Mouse (Mus musculus) CH12.LX (cell line): Measurements from ENCODE around the gene Zfand4. TPM values are rescaled to one million over a fixed set of nuclear protein-coding genes. Genes with fewer than 3 reads are reported as not detected.

Source experiments
- DNase-seq: peaks from one replicate; pipeline ENCODE4 v3.0.0-alpha.2; 2013; ENCODE audit errors: extremely low read depth
- H3K27ac ChIP-seq: 2 replicates; pipeline ENCODE4 v1.5.1; 2012; ENCODE audit warnings: low read depth, mild to moderate bottlenecking, control low read depth, moderate library complexity; ENCODE audit not compliant: insufficient read depth
- H3K27me3 ChIP-seq: replicated peaks from 2 replicates; pipeline ENCODE3; 2012; ENCODE audit warnings: inconsistent platforms
- H3K36me3 ChIP-seq, 2 experiments: replicated peaks in 1 of 2; 2 replicates each; pipeline versions ENCODE3 to v1.6.1; 2012; ENCODE audit warnings: inconsistent platforms in 1 of 2, low read length in 1 of 2, mild to moderate bottlenecking in 1 of 2, mixed read lengths in 1 of 2, moderate library complexity in 1 of 2; ENCODE audit not compliant: control insufficient read depth in 1 of 2, insufficient read depth in 1 of 2
- H3K4me1 ChIP-seq, 2 experiments: 2 replicates each; pipeline ENCODE4 v1.6.1; 2012; ENCODE audit warnings: inconsistent platforms in 1 of 2, moderate library complexity in 1 of 2; ENCODE audit not compliant: insufficient read depth in 2 of 2, control insufficient read depth in 1 of 2
- H3K4me2 ChIP-seq: 2 replicates; pipeline ENCODE4 v1.6.1; 2012; ENCODE audit warnings: low read depth, mild to moderate bottlenecking, control low read depth; ENCODE audit not compliant: poor library complexity, insufficient read depth, severe bottlenecking
- H3K4me3 ChIP-seq, 3 experiments: fragments of 150-350 bp in 1 of 3; sonication (generic) in 1 of 3; replicated peaks in 1 of 3; 2 replicates each; pipeline versions ENCODE3 to v1.5.1; 2011 to 2012; ENCODE audit warnings: low read depth in 2 of 3, low read length in 2 of 3, mild to moderate bottlenecking in 2 of 3, moderate library complexity in 2 of 3, control low read depth in 1 of 3, improper control_type of control experiment in 1 of 3, inconsistent platforms in 1 of 3, mixed read lengths in 1 of 3; ENCODE audit not compliant: poor library complexity in 1 of 3
- H3K79me2 ChIP-seq: replicated peaks from 2 replicates; pipeline ENCODE4 v1.6.1; 2012; ENCODE audit warnings: mild to moderate bottlenecking, moderate library complexity; ENCODE audit not compliant: control insufficient read depth, poor library complexity, insufficient read depth, severe bottlenecking; ENCODE audit errors: extremely low read depth
- H3K9ac ChIP-seq: 2 replicates; pipeline ENCODE4 v1.6.1; 2012; ENCODE audit warnings: low read depth, mild to moderate bottlenecking, control low read depth, moderate library complexity; ENCODE audit not compliant: insufficient read depth
- H3K9me3 ChIP-seq: replicated peaks from 2 replicates; pipeline ENCODE3; 2012; ENCODE audit warnings: low read length, inconsistent platforms, mixed read lengths
- CHD1 ChIP-seq: IDR thresholded peaks from 2 replicates; pipeline ENCODE4 v1.6.1; 2012; ENCODE audit warnings: low read depth, low read length, improper control_type of control experiment, inconsistent platforms
- CHD2 ChIP-seq: IDR thresholded peaks from 2 replicates; pipeline ENCODE4 v1.6.1; 2011; ENCODE audit warnings: low read length, improper control_type of control experiment
- CTCF ChIP-seq, 2 experiments: IDR thresholded peaks in 1 of 2; conservative IDR thresholded peaks in 1 of 2; 2 replicates each; pipeline ENCODE4 v1.5.1; 2011 to 2012; ENCODE audit warnings: low read depth in 2 of 2, low read length in 2 of 2, improper control_type of control experiment in 1 of 2, inconsistent platforms in 1 of 2, mild to moderate bottlenecking in 1 of 2, moderate library complexity in 1 of 2
- ELF1 ChIP-seq: IDR thresholded peaks from 2 replicates; pipeline ENCODE4 v1.6.1; 2014; ENCODE audit warnings: low read depth, mild to moderate bottlenecking, inconsistent platforms, low read length, improper control_type of control experiment
- ETS1 ChIP-seq: conservative IDR thresholded peaks from 2 replicates; pipeline ENCODE4 v1.6.1; 2012; ENCODE audit warnings: low read depth, mild to moderate bottlenecking, inconsistent platforms, low read length, improper control_type of control experiment, moderate library complexity
- GABPA ChIP-seq: IDR thresholded peaks from 2 replicates; pipeline ENCODE4 v1.6.1; 2012; ENCODE audit warnings: low read depth, low read length, improper control_type of control experiment, inconsistent platforms; ENCODE audit not compliant: insufficient replicate concordance
- HCFC1 ChIP-seq: IDR thresholded peaks from 2 replicates; pipeline ENCODE4 v1.6.1; 2012; ENCODE audit warnings: low read depth, mild to moderate bottlenecking, inconsistent platforms, low read length, improper control_type of control experiment
- IRF4 ChIP-seq: IDR thresholded peaks from 2 replicates; pipeline ENCODE4 v1.6.1; 2014; ENCODE audit warnings: low read depth, mild to moderate bottlenecking, inconsistent platforms, low read length, improper control_type of control experiment
- JUN ChIP-seq: IDR thresholded peaks from 2 replicates; pipeline ENCODE4 v1.6.1; 2011; ENCODE audit warnings: low read depth, mild to moderate bottlenecking, low read length, improper control_type of control experiment, moderate library complexity; ENCODE audit not compliant: insufficient read depth
- JUND ChIP-seq: conservative IDR thresholded peaks from 2 replicates; pipeline ENCODE4 v1.6.1; 2011; ENCODE audit warnings: low read depth, low read length, improper control_type of control experiment
- MAX ChIP-seq: IDR thresholded peaks from 2 replicates; pipeline ENCODE4 v1.6.1; 2011; ENCODE audit warnings: low read length, improper control_type of control experiment
- MAZ ChIP-seq: IDR thresholded peaks from 2 replicates; pipeline ENCODE4 v1.6.1; 2012; ENCODE audit warnings: low read depth, mild to moderate bottlenecking, inconsistent platforms, low read length, improper control_type of control experiment, moderate library complexity
- MXI1 ChIP-seq: IDR thresholded peaks from 2 replicates; pipeline ENCODE4 v1.6.1; 2011; ENCODE audit warnings: mild to moderate bottlenecking, low read depth, low read length, improper control_type of control experiment
- RCOR1 ChIP-seq: conservative IDR thresholded peaks from 2 replicates; pipeline ENCODE4 v1.6.1; 2012; ENCODE audit warnings: low read depth, mild to moderate bottlenecking, inconsistent platforms, low read length, improper control_type of control experiment
- SMC3 ChIP-seq: IDR thresholded peaks from 2 replicates; pipeline ENCODE4 v1.6.1; 2011; ENCODE audit warnings: low read depth, low read length, improper control_type of control experiment
- TBP ChIP-seq: conservative IDR thresholded peaks from 2 replicates; pipeline ENCODE4 v1.6.1; 2011; ENCODE audit warnings: low read depth, low read length, improper control_type of control experiment
- UBTF ChIP-seq: IDR thresholded peaks from 2 replicates; pipeline ENCODE4 v1.6.1; 2012; ENCODE audit warnings: low read depth, mild to moderate bottlenecking, inconsistent platforms, low read length, improper control_type of control experiment, moderate library complexity
- USF1 ChIP-seq: IDR thresholded peaks from 2 replicates; pipeline ENCODE4 v1.6.1; 2014; ENCODE audit warnings: low read depth, mild to moderate bottlenecking, inconsistent platforms, low read length, improper control_type of control experiment
- USF2 ChIP-seq: conservative IDR thresholded peaks from 2 replicates; pipeline ENCODE4 v1.6.1; 2011; ENCODE audit warnings: low read depth, low read length, improper control_type of control experiment
- ZMIZ1 ChIP-seq: IDR thresholded peaks from 2 replicates; pipeline ENCODE4 v1.6.1; 2012; ENCODE audit warnings: low read depth, mild to moderate bottlenecking, inconsistent platforms, low read length, improper control_type of control experiment
- ZNF384 ChIP-seq: IDR thresholded peaks from 2 replicates; pipeline ENCODE4 v1.6.1; 2012; ENCODE audit warnings: low read depth, low read length, improper control_type of control experiment, inconsistent platforms
- dilution Hi-C: fragments of 300-500 bp; cut with MboI; formaldehyde crosslinking; loops from 2 replicates; pipeline ENCODE4 v1.14.3; 2020; ENCODE audit warnings: low sequenced_read_pairs; ENCODE audit not compliant: extremely low pct_unique_long_range_greater_than_20kb, extremely low pct_ligation_motif_present
- in situ Hi-C: fragments of 300-500 bp; cut with MboI; formaldehyde crosslinking; loops from 3 replicates; pipeline ENCODE4 v1.14.3; 2019; ENCODE audit warnings: low sequenced_read_pairs, low pct_ligation_motif_present, low pct_unique_long_range_greater_than_20kb, mixed read lengths
- polyA plus RNA-seq: library from polyadenylated mRNA; unstranded; fragments of >175 nt; gene quantifications from 2 replicates; pipeline ENCODE4 v1.2.1, GENCODE M21; 2012; ENCODE audit warnings: low read depth; ENCODE audit not compliant: insufficient read length
- total RNA-seq, 2 experiments: library from RNA; depleted of rRNA; stranded (reverse); fragments of 300-350 nt in 1 of 2; fragments of >200 nt in 1 of 2; gene quantifications; 2 replicates each; pipeline ENCODE4 v1.2.3; 2012 to 2014

Zfand4 gene
- total and polyA plus RNA-seq, 3 experiments: 2.2 to 3.8 (median 3.1) TPM

DNA sequence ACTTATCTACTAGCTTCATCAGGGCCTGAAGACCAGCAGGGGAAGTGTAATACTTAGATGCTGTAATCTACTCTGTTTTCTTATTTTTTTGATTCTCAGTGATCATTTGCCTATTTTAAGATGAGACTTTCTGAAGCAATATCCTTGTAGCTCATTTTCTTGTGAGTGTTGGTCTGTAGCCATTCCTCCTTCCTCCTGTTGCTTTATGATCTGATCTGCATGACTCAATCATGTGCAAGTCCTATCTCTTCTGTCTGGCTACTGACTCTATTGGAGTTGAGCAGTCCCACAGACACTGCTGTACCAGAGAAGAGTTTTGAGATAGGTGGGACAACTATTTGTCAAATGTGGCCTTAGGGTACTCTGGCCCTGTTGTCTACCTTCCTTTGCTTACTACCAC, 110.6 kb downstream of the Zfand4 start:
- Histone ChIP-seq H3K4me2 (no peak overlapping the region), H3K4me1 (peaks cover 3 to 5% of the 10 kb centered on the region in 2 experiments; a peak in 2 of 4 replicates), H3K27me3 (no peaks in the 10 kb centered on the region), H3K27ac (no peak overlapping the region), H3K36me3 (peaks cover 0 to 6% of the 10 kb centered on the region in 2 experiments), H3K9ac (no peak overlapping the region), H3K9me3 (no peaks in the 10 kb centered on the region), H3K79me2 (no peaks in the 10 kb centered on the region), H3K4me3 (no peak overlapping the region)
- no peak for TF ChIP-seq CTCF (conservative IDR thresholded peaks at IDR 0.05 in 1 of 2, IDR thresholded peaks at IDR 0.05 in 1 of 2; ENCODE audit: low read depth in 2 of 2, low read length in 2 of 2)
- no peak for TF ChIP-seq ZNF384
- TF ChIP-seq JUND: no peak
- no peak for TF ChIP-seq UBTF
- in situ Hi-C loops (no loop called here), dilution Hi-C loops (no loop called here)
- no peak for DNase-seq

DNA sequence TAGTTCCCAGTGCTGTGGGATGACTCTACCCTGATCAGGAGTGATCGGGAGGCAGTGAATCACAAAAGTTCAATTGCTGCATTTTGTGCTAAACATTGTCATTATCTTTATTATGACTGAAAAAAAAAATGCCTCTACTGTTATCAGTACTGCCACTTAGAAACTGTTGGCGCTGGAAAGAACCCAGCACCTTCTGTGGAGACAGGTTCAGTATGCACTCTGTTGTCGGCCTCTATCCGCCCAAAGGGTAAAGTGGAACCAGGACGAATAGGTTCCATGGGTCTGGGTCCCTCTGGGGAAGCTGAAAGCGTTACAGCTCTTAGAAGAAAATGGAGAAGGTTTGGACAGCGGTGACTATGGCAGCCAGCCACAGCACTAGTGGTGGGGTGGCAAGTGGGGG, 114.9 kb downstream of the Zfand4 start:
- H3K9ac ChIP-seq: no peak overlapping the region
- no peaks in the 10 kb centered on the region for H3K79me2 ChIP-seq
- dilution Hi-C loops: no loop called here
- no peaks in the 10 kb centered on the region for H3K9me3 ChIP-seq
- H3K4me3 ChIP-seq: no peak overlapping the region
- in situ Hi-C loops: no loop called here
- no peak overlapping the region for H3K4me2 ChIP-seq
- no peak for DNase-seq
- no peak overlapping the region for H3K27ac ChIP-seq
- no peak for TF ChIP-seq ELF1
- TF ChIP-seq CHD1: no peak
- TF ChIP-seq USF2: no peak
- TF ChIP-seq MXI1: no peak
- no peak for TF ChIP-seq JUN
- no peak for TF ChIP-seq HCFC1
- TF ChIP-seq TBP: no peak
- no peak for TF ChIP-seq IRF4
- no peak for TF ChIP-seq USF1
- TF ChIP-seq UBTF: no peak
- TF ChIP-seq GABPA: no peak
- no peak for TF ChIP-seq RCOR1
- no peak for TF ChIP-seq MAZ
- no peak for TF ChIP-seq SMC3
- no peak for TF ChIP-seq CHD2
- no peak for TF ChIP-seq MAX
- no peak for TF ChIP-seq ZNF384
- no peak for TF ChIP-seq ETS1
- no peak for TF ChIP-seq JUND
- no peak for TF ChIP-seq ZMIZ1
- H3K27me3 ChIP-seq: no peaks in the 10 kb centered on the region
- peaks cover 0 to 6% of the 10 kb centered on the region in 2 experiments for H3K36me3 ChIP-seq
- peaks cover 11 to 45% of the 10 kb centered on the region in 2 experiments for H3K4me1 ChIP-seq

Other genes with a start within 250 kb of the Zfand4 start
- gene Tmcc1, start 70.7 kb upstream of the Zfand4 start, total RNA-seq (2012; rRNA removed): 52.6 and 60.8 TPM in 2 replicates
- gene Tmcc1, start 70.7 kb upstream of the Zfand4 start, total RNA-seq (2014; rRNA removed): 3.6 and 3.9 TPM in 2 replicates
- gene Tmcc1, start 70.7 kb upstream of the Zfand4 start, polyA plus RNA-seq: 3.7 TPM in 2 replicates
- 37.4 and 39.6 TPM in 2 replicates for gene Washc2, start 56.2 kb upstream of the Zfand4 start, total RNA-seq (2012; rRNA removed)
- 37.3 and 42.6 TPM in 2 replicates for gene Washc2, start 56.2 kb upstream of the Zfand4 start, total RNA-seq (2014; rRNA removed)
- 51.7 and 59.3 TPM in 2 replicates for gene Washc2, start 56.2 kb upstream of the Zfand4 start, polyA plus RNA-seq
- gene March8, start 73.8 kb downstream of the Zfand4 start, total RNA-seq (2012; rRNA removed): 7.8 and 8.0 TPM in 2 replicates
- gene March8, start 73.8 kb downstream of the Zfand4 start, total RNA-seq (2014; rRNA removed): 4.9 and 6.6 TPM in 2 replicates
- 4.3 and 4.9 TPM in 2 replicates for gene March8, start 73.8 kb downstream of the Zfand4 start, polyA plus RNA-seq
- not detected in 2 replicates for gene Alox5, start 197.0 kb downstream of the Zfand4 start, total RNA-seq (2012; rRNA removed)
- not detected in 2 replicates for gene Alox5, start 197.0 kb downstream of the Zfand4 start, total RNA-seq (2014; rRNA removed)
- gene Alox5, start 197.0 kb downstream of the Zfand4 start, polyA plus RNA-seq: not detected in 2 replicates
- gene Olfr211, start 224.9 kb downstream of the Zfand4 start, total RNA-seq (2012; rRNA removed): not detected in 2 replicates
- not detected in 2 replicates for gene Olfr211, start 224.9 kb downstream of the Zfand4 start, total RNA-seq (2014; rRNA removed)
- gene Olfr211, start 224.9 kb downstream of the Zfand4 start, polyA plus RNA-seq: not detected in 2 replicates
- not detected in 2 replicates for gene Olfr212, start 242.3 kb downstream of the Zfand4 start, total RNA-seq (2012; rRNA removed)
- not detected in 2 replicates for gene Olfr212, start 242.3 kb downstream of the Zfand4 start, total RNA-seq (2014; rRNA removed)
- gene Olfr212, start 242.3 kb downstream of the Zfand4 start, polyA plus RNA-seq: not detected in 2 replicates